Mouse (Mus musculus) adrenal gland, postnatal 14 days (tissue): ENCODE results near the gene Itprip. TPM values are rescaled to one million over a fixed set of nuclear protein-coding genes. Genes with fewer than 3 reads are reported as not detected.

Experiments used
- DNase-seq: peaks from one replicate; pipeline ENCODE4 v3.0.0; 2021; ENCODE audit warnings: mixed read lengths
- long read RNA-seq, 2 experiments: library from polyadenylated mRNA; stranded (forward); transcript quantifications; one replicate each; pipeline ENCODE4 v2.0.0; 2021
- total RNA-seq: library from RNA; stranded (reverse); gene quantifications from 2 replicates; pipeline ENCODE4 v1.2.3, GENCODE M21; 2021

Itprip gene
- total RNA-seq: 12.9 and 14.6 TPM in 2 replicates
- long read RNA-seq, experiment 1, partial matches to known transcripts: 0 of 25 reads
- long read RNA-seq, experiment 1, other reads (novel, unspliced or antisense): 25 of 25 reads
- long read RNA-seq, experiment 2, partial matches to known transcripts: 0 of 19 reads
- long read RNA-seq, experiment 2, other reads (novel, unspliced or antisense): 19 of 19 reads

DNA sequence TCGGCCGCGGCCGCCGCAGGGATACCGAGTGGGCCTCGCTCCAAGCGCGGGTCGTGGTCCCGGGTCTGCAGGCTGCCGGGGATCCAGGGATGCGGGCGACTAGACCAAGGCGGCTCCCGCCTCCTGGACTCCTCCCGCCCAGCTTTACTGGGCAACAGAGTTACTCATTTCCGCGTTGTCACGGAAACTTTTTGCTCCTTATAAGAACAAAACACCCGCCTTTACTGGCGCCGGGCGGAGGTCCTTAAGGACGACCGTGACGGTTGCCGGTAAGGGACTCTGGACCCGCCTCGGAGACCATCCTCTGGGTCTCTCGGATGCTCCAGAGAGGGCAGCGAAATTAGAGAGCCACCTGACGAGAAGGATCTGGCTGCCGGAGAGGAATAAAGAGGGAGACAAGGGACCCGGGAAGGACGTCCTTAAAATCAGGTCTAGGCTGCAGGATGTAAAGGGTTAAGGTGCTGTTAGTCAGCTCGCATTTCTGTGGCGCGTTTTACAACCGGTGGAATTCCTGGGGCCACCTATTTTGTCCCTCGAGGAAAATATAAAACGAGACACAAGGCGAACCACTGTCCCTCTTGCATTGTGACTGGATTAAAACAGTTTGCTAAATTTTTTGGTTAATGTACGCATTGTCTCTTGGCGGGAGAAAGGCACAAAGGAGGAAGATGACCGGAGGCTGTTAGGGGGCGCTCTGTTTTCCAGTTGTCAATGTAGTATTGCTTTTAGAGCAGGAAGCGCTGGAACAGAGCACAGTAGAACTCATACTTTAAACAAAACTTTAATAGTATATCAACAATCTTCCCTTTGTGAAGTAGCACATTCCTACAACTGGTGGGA lies at the start of gene Itprip, which contains the start of gene Cfap43:
Gene Itprip, minus strand, starts transcription at position 174 of the 840 bp plus-strand sequence.
Gene Cfap43, minus strand, starts transcription at position 162 of the 840 bp plus-strand sequence.
- peak; percentile 87 for DNase-seq

DNA sequence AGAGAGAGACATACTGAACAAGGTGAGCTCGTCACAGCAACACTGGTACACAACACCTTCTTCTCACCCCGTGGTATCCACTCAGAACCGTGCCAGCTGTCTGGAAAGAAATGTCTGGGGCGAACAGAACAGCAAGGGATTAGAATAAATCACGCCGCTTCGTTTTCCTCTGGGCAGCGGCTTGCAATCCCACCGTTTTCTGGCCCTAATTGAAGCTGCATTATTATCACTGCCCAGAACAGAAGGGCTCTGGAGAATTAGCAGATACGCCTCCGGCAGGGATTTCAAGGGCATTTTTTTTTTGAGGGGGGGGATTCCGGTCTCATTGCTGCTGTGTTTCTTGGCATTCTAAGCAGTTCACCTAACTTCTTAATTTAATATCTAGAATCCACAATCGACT lies 39.1 kb upstream of the Itprip start:
- DNase-seq: no peak

DNA sequence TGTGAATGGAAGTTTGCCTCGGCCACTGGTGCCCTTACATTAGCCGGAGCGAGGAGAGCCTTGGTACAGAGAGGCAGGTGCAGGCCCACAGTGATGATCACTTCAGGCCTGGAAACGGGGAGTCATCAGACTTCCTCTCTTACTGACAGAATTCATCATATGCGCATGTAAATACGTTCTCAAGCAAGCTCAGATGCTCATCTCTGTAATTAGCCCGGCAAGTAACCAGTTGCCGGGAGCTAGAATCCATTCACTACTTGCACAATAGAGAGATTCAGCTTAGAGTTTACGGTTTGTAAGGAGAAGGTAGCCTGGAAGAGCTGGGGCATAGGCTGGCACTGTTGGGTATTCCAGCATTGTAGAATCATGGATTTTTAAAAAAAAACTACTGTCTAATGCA lies 34.1 kb upstream of the Itprip start:
- DNase-seq: no peak

DNA sequence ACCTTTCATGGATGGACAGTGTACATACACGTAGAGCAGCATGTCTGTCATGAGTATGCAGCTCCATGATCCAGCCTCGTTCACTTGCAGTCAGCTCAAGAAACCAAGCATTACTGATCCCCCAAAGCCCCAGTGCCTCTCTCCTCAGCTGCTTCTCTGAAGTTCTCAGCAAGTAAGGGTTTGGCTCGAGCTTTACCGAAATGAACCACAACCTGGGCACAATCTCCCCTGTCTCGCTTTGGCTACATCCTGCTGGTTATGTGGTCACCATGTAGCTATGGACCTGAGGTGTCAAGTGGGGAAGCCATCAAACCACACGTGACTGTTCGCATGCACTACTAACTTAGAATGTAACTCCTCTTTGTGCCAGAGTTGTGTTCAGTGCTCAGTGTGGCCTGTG lies 31.8 kb upstream of the Itprip start:
- DNase-seq: no peak

DNA sequence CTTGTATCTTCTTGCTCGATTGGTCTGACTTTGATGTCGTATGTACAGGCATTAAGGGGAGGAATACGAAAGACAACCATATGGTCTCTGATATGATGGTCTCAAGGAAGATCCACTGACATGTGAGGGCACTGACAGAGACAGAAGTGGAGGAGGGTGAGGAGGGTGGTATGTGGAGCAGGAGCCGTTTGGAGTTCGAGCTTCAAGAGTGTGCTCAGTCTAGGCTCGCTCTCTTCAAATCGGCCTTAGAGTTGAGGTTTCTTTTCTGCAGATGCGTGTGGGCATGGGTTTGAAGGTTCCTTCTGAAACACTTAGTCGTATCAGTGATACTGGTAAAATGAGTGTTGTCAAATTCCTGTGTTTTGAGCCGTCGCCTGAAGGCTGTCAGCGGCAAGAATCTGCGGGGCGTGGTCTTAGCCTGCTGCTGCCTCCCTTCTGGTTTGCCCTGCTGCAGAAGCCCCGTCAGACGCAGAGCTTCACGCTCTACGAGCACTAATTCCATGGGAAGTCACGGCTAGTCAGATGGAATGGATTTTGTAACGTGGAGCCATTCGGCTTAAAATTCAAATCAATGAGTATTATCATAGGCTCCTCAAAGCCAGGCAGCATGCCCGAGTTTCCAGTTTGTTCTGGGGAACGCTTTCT lies 27.8 kb upstream of the Itprip start:
- no peak for DNase-seq

DNA sequence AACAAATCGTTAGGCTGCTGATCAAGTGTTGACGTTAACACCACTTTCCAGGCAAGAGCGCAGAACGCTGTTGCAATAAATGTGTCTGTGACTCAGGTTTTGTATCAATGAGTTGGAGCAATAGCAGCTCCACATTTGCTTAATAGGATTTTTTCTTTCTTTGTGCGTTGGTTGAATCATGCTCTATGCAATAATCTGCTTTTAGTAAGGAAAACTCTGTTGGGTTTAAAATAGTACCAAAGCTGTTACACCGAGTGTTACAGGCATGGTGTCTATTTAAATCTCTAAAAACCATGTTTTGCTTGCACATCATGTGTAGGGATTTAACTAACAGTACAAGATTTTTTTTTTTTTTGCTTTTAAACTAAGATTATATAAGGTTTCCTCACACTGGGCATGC lies 20.3 kb upstream of the Itprip start:
- no peak for DNase-seq

DNA sequence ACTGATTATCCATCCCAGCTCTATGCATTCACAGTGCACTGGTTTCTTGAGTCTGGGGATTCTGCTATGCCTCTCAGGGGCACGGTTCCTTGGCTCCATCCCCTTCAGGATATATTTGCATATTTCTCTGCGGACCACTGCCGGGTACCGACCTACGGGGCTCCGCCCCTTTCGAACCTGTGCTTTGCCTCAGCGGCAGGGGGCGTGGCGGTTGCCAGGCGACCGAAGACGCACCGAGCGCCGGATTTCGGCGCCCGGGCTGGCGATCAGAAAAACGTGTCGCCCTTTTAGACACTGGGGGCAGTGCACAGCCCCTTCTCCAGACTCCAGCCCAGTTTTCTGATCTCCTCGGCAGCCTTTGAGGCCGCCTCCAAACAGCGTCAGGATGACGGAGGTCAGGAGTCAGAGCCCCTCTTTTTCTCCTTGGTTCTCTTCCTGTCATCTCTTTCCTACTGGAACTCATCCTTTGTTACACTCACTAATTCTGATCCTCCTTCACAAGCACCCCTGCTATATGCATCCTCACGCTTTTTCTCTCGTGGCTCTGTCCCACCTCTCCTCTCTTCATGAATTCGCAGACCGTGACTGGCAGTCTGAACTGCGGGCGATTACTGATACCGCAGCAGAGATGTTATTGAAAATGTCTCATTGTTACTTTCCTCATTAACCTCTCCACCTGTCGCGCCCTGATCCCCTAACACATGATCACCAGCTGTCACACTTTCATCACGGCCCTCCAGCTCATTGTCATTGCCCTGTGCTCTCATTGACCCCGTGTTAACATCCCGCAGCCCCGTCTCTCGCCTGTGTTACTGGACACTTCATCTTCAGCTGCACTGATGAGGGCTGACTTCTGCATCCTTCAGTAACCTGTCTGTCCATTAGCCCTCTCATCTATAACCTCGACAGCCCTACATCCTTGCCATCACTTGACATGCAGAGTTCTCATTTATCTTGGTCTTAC lies 18.6 kb upstream of the Itprip start, which contains the start of gene Cfap58:
Gene Cfap58, plus strand, starts transcription at position 233 of the 964 bp plus-strand sequence.
- peak; percentile 72 for DNase-seq

DNA sequence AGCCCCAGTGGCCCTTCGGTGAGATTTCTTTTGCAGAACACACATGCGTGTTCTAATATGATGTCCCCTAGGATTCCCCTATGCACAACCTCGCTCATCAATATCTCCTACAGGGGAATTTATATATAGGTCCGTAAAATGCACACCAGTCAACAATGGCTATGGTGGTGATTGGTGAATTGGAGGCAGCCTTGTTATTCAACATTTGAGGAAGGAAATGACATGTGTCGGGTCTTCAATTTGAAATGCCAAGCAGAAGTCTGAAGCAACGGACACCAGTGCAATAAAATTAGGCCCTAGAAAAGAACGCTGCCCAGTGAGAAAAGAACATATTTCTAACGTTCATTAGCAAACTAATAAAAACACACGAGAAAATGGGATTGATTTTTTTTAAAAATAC lies 17.8 kb upstream of the Itprip start:
- DNase-seq: no peak

DNA sequence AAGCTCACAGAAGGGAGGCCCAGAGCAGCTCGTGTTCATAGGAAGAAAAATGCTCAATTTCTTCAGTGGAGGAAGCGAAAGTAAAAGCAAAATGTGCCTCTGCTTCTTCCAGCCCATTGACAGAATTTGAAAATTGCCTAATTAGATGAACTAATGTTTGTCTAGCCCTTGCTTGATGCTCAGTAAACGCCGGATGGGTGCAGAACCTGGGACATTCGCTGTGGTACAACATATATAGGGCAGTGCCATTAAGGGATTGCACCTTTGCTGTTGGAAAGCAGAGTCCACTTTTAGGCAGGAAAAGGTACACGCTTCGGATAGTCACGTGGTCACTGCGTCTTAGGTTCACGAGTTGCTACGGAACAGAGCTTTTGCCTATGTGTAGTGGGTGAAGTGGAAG lies 17.4 kb upstream of the Itprip start:
- no peak for DNase-seq

DNA sequence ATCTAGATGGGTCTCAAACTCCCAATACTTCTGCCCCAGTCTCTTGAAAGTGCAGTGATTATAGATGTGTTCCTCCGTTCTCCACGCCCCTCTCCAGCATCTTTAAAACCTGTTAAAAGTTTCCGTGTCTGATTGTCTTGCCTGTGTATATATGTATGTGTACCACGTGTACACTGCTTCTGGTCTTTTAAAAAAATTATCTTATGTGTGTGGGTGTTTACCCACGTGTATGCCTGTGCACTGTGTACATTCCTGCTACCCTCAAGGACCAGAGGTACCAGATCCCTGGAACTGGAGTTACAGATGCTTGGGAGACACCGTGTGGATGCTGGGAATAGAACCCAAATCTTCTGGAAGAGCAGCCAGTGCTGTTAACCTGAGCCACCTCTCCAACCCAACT lies 16.4 kb upstream of the Itprip start:
- DNase-seq: no peak

DNA sequence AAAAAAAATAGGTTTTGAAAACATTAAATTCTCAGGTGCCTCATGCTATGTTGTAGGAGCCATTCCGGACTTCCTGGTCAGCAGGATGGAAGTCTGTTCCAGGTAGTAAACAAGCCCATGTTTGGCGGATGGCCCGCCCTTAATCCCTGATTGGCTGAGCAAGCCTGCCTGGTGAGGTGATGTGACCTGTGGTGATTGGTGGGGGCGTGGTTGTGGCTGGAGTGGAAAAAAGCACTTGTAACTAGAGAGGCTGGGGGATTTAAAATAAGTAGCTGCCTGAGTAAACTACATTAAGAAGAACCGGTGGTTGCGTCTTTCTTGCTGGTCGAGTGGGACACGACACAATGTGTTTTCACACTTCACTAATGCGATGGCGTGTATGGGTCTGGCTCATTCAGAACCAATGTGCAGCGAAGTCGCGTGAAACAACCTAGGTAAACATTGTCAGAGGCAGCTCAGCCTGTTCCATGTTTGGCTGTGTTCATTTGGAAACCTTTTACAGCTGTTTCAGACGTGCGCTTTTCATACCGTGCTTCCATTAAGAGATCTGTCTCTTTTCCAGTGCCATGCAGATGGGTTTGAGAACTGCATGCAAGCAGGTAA lies 15.6 kb upstream of the Itprip start:
- no peak for DNase-seq

DNA sequence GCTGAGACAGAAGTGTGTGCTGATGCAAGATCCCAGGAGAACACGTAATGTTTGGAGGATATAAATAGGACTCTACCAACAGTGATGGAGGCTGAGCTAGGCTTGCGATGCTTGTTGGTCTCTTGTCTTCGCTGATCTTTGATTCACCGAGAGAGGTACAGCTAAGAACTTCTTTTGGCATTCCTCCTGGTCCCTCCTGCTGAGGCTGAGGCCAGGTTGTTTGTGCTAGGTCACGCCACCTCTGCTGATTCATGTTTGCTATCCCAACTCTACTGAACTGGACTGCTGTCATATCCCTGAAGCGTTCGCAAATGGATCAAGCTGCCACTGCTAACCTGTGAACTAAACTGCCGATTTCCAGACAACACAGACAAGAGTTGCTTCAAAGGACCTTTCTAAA lies 15.0 kb upstream of the Itprip start:
- no peak for DNase-seq

DNA sequence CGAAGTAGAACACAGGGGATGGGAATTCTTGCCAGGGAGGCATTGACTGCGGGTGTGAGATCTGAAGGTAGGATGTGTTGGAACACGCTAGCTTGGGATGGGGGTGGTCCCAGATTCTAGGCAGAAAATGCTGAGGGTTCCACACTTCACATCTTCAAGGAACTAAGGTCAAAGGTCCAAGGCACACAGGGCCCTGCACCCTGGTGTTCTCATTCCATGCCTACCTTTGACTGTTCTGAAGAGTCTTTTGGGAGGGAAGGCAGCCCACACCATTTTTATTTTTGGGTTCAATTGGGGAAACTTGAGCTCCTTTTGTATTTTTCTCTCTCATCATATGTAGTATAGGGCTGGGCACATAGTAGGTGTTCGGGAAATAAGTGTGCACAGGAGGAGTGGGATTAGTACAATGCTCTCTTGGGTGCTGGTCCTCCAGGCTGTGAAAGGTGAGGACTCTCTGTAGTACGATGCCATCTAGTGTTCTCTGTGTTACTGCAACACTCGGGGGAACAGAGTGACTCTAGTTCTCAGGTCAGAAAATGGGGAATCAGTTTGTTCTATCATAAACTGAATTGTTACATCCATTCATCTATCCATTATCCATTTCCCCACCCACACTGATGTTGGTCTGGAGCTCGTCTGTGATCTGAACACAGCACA lies 13.0 kb upstream of the Itprip start:
- DNase-seq: peak; percentile 42

DNA sequence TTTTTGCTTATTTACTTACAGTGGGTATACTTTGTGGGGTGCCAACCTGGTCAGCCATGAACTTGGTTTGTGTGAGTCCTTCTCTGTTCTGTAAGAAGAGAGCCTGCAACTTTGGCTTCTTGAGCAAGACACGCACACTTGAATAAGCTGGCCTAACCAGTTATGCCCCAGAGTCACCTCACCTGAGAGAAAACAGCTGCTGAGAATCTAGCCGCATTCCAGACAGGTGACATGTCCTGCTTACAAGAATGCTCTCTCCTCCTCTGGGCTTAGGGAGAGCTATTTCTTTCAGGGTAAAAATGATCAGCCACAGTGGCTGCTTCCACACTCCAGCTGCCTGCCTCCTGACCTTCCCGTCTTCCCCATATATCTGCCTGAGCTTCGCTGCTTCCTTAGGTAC lies 9.9 kb upstream of the Itprip start:
- DNase-seq: no peak

DNA sequence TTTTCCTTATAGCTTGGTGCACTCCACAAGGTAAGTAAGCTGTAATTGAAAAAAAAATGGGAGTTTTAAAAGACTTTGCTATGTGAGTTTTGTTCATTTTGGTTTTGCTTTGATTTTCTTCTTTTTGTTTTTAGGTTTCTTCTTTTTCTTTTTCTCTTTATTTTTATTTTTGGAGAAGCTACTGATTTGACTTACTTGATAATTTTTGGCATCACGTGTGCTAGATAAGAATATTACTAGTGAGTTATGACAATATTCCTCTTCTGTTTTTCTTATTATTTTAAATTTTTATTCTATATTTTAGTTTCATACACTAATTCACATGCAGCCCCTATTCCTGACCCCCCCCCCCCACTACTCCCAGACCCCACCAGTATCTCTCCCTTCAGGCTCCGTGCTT lies 7.9 kb upstream of the Itprip start:
- DNase-seq: no peak

DNA sequence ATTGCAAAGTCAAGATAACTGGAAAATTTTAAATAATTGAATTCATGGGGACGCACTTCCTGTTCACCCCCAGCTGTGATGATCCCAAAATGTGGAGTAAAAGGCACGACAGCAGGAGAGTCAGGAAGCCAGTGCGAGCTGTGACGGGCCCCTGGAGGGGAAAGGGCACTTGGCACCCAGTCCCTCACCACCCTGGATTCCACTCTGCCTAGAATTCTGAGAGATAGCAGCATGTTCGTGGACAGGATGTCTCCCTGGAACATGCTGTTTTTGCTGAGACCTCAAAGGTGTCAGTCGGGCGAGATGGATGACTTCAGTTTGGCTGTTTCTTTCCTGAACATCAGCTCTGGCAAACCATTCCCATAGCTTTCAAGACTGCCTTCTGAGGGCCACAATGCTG lies 6.7 kb upstream of the Itprip start:
- DNase-seq: peak; percentile 59

DNA sequence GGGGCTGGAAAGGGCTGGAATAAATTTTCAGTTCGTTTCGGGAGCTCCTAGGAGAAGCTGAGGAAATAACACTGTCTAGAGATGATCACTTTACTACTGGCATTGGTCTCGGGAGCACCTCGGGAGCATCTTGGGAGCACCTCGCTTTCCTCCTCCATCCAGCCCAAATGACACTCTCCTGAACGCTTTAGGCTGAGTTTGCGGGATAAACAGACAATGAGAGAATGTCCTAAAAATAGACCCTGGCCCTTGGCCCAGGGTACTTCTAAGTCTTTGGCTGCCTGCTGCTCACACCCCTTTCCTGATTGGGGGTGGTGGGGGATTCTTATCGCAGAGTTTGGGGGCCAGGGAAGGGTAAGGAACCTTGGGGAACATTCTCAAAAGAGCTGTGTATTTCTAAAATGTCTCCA lies 872 bp upstream of the Itprip start:
- DNase-seq: peak; percentile 47

DNA sequence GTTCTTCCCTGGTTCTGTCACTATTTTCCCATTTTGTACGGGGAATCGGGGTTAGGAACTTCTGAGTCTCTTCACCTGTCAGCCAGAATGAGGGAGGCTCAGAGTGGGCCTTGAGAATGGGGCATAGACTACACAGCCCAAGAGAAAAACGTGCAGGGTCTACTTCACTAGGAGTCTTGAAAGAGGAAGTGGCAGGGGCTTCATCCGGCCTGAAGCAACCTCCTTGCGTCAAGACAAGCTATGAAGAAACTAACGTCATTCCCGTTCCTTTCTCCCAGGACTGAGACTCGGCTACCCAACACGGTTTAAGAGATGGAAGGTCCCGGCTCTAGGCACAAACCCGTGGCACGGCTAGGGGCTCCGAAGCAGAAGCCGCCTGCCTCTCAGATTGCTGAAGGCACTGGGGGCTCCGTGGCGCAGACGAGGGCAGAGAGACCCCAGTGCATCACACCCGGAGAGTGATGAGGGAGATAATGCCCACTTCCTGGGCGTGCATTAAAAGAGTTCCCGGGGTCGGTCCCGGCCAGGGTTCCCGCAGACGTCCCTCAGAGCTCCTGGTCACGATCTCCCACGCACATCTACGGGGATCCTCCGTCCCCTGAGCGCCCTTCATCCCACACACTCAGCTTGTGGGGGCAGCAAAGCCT lies 521 bp downstream of the Itprip start:
- no peak for DNase-seq

DNA sequence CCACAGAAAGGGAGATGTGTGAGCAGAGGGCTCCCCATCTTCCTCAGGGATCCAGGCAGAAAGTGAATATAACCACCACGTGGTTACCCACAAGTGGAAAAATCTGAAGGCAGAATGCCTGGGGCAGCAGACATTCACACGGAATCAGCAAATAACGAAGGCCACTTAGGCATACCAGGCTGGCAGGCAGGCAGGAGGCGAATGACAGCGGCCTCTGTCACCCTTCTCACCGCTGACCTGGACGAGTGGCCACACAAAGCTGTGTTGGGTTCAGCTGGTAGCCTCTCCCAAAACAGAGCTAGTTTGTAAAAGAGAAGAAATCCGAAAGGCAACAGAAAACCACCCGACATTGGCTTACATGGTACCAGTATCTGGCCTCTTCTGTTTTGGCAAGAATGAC lies 1.1 kb downstream of the Itprip start:
- DNase-seq: no peak

DNA sequence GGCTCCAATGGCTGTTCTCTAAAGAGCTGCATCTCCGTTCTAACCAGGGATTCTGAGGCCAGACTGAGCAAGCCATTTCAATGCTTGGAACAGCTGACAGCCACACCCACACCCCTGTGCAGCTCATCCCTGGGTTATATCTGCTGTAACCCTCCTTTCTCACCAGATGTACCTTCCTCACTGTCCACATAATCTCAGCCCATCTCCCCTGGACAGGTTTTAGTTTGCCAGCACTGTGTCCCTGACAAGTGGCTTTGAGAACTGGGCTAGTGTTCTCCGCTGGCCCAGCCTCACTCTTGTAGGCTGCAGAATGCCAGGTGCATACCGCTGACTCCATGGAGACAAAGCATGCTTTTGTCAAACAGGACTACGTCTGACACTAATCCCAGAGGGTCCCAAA lies 1.7 kb downstream of the Itprip start:
- no peak for DNase-seq

DNA sequence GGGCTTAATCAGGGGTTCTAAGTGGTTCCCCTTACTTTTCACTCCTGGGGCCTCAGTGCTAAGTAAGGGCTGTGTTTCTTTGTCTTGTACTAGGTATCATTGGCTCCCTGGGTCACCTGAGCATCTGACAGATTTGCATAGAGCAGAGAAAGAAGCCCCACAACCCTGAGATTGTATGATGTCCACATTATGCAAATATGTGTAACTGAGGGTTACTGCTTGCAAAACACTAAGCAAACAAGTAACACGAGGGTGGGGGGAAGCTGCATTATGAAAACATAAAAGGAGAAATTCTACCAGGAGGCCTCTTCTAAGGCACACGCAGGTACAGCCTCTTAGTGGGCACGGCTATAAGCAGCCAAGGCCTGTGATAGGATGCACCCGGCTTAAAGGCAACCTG lies 3.8 kb downstream of the Itprip start:
- no peak for DNase-seq
